Mouse (Mus musculus) heart, adult 2 months (tissue): ENCODE measurements around the gene Mt1.

Source experiments
- CTCF ChIP-seq: fragments of 200-600 bp; IDR thresholded peaks from 2 replicates; pipeline ENCODE4 v1.8.1; 2022; ENCODE audit warnings: antibody characterized with exemption, mild to moderate bottlenecking, moderate library complexity
- POLR2A ChIP-seq: fragments of 200-500 bp; IDR thresholded peaks from 2 replicates; pipeline ENCODE4 v1.6.1; 2011; ENCODE audit warnings: mild to moderate bottlenecking, low read depth, low read length, control low read depth; ENCODE audit not compliant: insufficient read depth

GRCm38 (mm10) chr8:94187290-94188002 is 8.6 kb downstream of the Mt1 start:
- TF ChIP-seq POLR2A (no peak), CTCF (no peak)
